ENCODE assay signal across 8 mouse cellular contexts in genomic region chr15:84924781-84925315, GRCm38 (mm10). TPM values are rescaled to one million over a fixed set of nuclear protein-coding genes. Genes with fewer than 3 reads are reported as not detected.
DNase-seq lines count a peak whose midpoint lies in the region; ATAC-seq and TF ChIP-seq lines count a peak whose summit lies in the region.

No protein-coding gene starts in this region.

- H3K9me3 ChIP-seq in intestine, postnatal 0 days (ENCODE audit: control insufficient read depth), result no peaks in the 10 kb centered on the region
- H3K9me3 ChIP-seq in stomach, embryonic 15.5 days, result no peaks in the 10 kb centered on the region

- H3K4me2 ChIP-seq in intestine, postnatal 0 days (replicated peaks; ENCODE audit: low read depth), result peak overlapping the region; percentile 79
- H3K4me2 ChIP-seq in stomach, embryonic 15.5 days, result peak overlapping the region; percentile 64

- 9% methylated on average over 9 of the region's 9 CpGs for WGBS in intestine, postnatal 0 days
- 9% methylated on average over 9 of the region's 9 CpGs for WGBS in stomach, embryonic 15.5 days

- H3K36me3 ChIP-seq in intestine, postnatal 0 days (ENCODE audit: control insufficient read depth, insufficient read depth), result peaks cover 24% of the 10 kb centered on the region
- H3K36me3 ChIP-seq in stomach, embryonic 15.5 days, result peaks cover 20% of the 10 kb centered on the region

- 0 out of 2 replicates have a peak, but pooled peaks cover 3% of the 10 kb centered on the region for H3K4me1 ChIP-seq in intestine, postnatal 0 days (replicated peaks; ENCODE audit: control insufficient read depth, insufficient read depth, low read length)
- H3K4me1 ChIP-seq in stomach, embryonic 15.5 days, result peaks cover 9% of the 10 kb centered on the region; the same call in 1 of the 2 replicates

- ATAC-seq in Patski, result peak; percentile 21
- ATAC-seq in erythroid progenitor cell, adult 5-6 weeks (replicated peaks; ENCODE audit: low FRiP score, poor library complexity, severe bottlenecking), result peak; percentile 52
- no peak for ATAC-seq in intestine, postnatal 0 days
- ATAC-seq in stomach, embryonic 15.5 days (ENCODE audit: insufficient read depth, low FRiP score, low read depth), result no peak

- peak; percentile 67 to 87 for DNase-seq in cerebellum, postnatal 10 days
- DNase-seq in cerebellum, adult 11-12 months, result no peak
- peak; percentile 6 for DNase-seq in Patski (ENCODE audit: low read depth, low spot score)
- peak; percentile 22 for DNase-seq in lung, postnatal 14 days
- no peak for DNase-seq in gastrocnemius, postnatal 14 days

- intact Hi-C loops in gastrocnemius, postnatal 14 days (cut with DNase I; ENCODE audit: low total_unique reads), result no loop called here

- POLR2A ChIA-PET in Patski (lab: Charles Lee), result interaction anchor here (1.5 kb wide), 1 partner anchor 71 kb away, joined by 3 read pairs; no protein-coding TSS in a partner anchor

- TF ChIP-seq CTCF in Patski (IDR thresholded peaks at IDR 0.05), result no peak
- peak; percentile 83 for TF ChIP-seq CTCF in intestine, postnatal 0 days (IDR thresholded peaks at IDR 0.05; ENCODE audit: low read depth)

- no peak overlapping the region for H3K27ac ChIP-seq in intestine, postnatal 0 days (ENCODE audit: low read depth, low read length)
- peak overlapping the region; percentile 54 for H3K27ac ChIP-seq in stomach, embryonic 15.5 days

- in situ Hi-C loops in Patski (cut with MboI; ENCODE audit: low pct_unique_long_range_greater_than_20kb), result loop anchor here (10.0 kb wide), 1 partner anchor 170 kb away; no protein-coding TSS in a partner anchor

- CTCF ChIA-PET in Patski (lab: Charles Lee), result interaction anchor here (1.0 to 2.8 kb wide), 18 partner anchors 8 to 170 kb away, joined by 3 to 16 read pairs (median 4); partner anchors contain the start of gene 5031439G07Rik

- H3K4me3 ChIP-seq in intestine, postnatal 0 days (ENCODE audit: low read depth, low read length), result peak overlapping the region; percentile 81
- H3K4me3 ChIP-seq in stomach, embryonic 15.5 days (replicated peaks), result peak overlapping the region; percentile 79

- no peak overlapping the region for H3K9ac ChIP-seq in intestine, postnatal 0 days (ENCODE audit: low read depth, low read length)
- peak overlapping the region; percentile 88; the same call in 1 of the 2 replicates for H3K9ac ChIP-seq in stomach, embryonic 15.5 days

- no peaks in the 10 kb centered on the region for H3K27me3 ChIP-seq in Patski
- no peaks in the 10 kb centered on the region for H3K27me3 ChIP-seq in intestine, postnatal 0 days (replicated peaks; ENCODE audit: control insufficient read depth, insufficient read depth, low read length)
- no peaks in the 10 kb centered on the region for H3K27me3 ChIP-seq in stomach, embryonic 15.5 days (replicated peaks)

RNA-seq across cellular contexts. Expression of gene Nup50, which starts 1.6 kb away (rescaled TPM):
- polyA plus RNA-seq in Patski (2021), result 41.5 TPM
- total RNA-seq in erythroid progenitor cell, adult 5-6 weeks (2015; ENCODE audit: low replicate concordance), result 47.8 and 55.1 TPM in 2 replicates
- total RNA-seq in erythroid progenitor cell, adult 5-6 weeks (2017; ENCODE audit: low replicate concordance), result 71.5 and 99.2 TPM in 2 replicates
- 21.0 and 23.6 TPM in 2 replicates for polyA plus RNA-seq in intestine, postnatal 0 days (2015; fragmentation: Nextera tagmentation; extraction: Ambion mirVana)
- polyA plus RNA-seq in stomach, embryonic 15.5 days (2015; fragmentation: Nextera tagmentation; extraction: Ambion mirVana), result 33.8 and 35.5 TPM in 2 replicates
- 10 to 100 TPM; 14.3 to 14.4 TPM for total RNA-seq in gastrocnemius, postnatal 14 days (2021)

RNA-seq across cellular contexts. Expression of gene Gm29666, which starts 5.0 kb away (rescaled TPM):
- polyA plus RNA-seq in Patski (2021), result 0.18 TPM
- 0.72 and 0.84 TPM in 2 replicates for total RNA-seq in erythroid progenitor cell, adult 5-6 weeks (2015; ENCODE audit: low replicate concordance)
- total RNA-seq in erythroid progenitor cell, adult 5-6 weeks (2017; ENCODE audit: low replicate concordance), result 0.90 and 1.1 TPM in 2 replicates
- polyA plus RNA-seq in intestine, postnatal 0 days (2015; fragmentation: Nextera tagmentation; extraction: Ambion mirVana), result 0.14 and 0.22 TPM in 2 replicates
- polyA plus RNA-seq in stomach, embryonic 15.5 days (2015; fragmentation: Nextera tagmentation; extraction: Ambion mirVana), result 0.64 and 0.77 TPM in 2 replicates
- total RNA-seq in gastrocnemius, postnatal 14 days (2021), result under 1 TPM; 0.09 to 0.14 TPM

Comparison
In these comparisons a context has a peak if more than half of its experiments do, and no peak if none do; other contexts are left out.
1. DNase-seq: peak in cerebellum, postnatal 10 days (2 of 2), Patski (single experiment) and lung, postnatal 14 days (single experiment); none in cerebellum, adult 11-12 months (single experiment) and gastrocnemius, postnatal 14 days (single experiment).
2. ATAC-seq: peak in Patski (single experiment) and erythroid progenitor cell, adult 5-6 weeks (single experiment); none in intestine, postnatal 0 days (single experiment) and stomach, embryonic 15.5 days (single experiment).